Mouse (Mus musculus): ENCODE measurements around the gene Defb26. TPM values are rescaled to one million over a fixed set of nuclear protein-coding genes. Genes with fewer than 3 reads are reported as not detected.

Gene Defb26
- total RNA-seq, 2 experiments from 2014 or later = not detected

GRCm38 (mm10) chr2:152470973-152471372 is 40.5 kb downstream of the Defb26 start:
- peak; percentile 63 to 74 for DNase-seq (ENCODE audit: low spot score in 2 of 2)

- no peak for DNase-seq (ENCODE audit: low spot score in 2 of 2)
These were observed 46.8 kb downstream of the Defb26 start, which contains the start of gene Defb23 for GRCm38 (mm10) chr2:152464570-152465150. Gene Defb23, minus strand, starts transcription at chr2:152464620.

GRCm38 (mm10) chr2:152459241-152459640 is 52.3 kb downstream of the Defb26 start:
- DNase-seq (ENCODE audit: low spot score in 2 of 2) = no peak

Other genes with a start within 250 kb of the Defb26 start
- 10 to 100 TPM; 47.6 to 52.3 TPM for gene Tbc1d20, start 217.9 kb downstream of the Defb26 start, total RNA-seq (2021)
- 100 to 1,000 TPM; 101 to 102 TPM for gene Rbck1, start 179.0 kb downstream of the Defb26 start, total RNA-seq (2021)
- under 1 TPM; 0.30 to 0.58 TPM for gene Trib3, start 167.7 kb downstream of the Defb26 start, total RNA-seq (2021)
- gene Nrsn2, start 135.1 kb downstream of the Defb26 start, total RNA-seq (2021) = 10 to 100 TPM; 35.3 to 35.4 TPM
- 10 to 100 TPM; 37.5 to 38.1 TPM for gene Sox12, start 113.6 kb downstream of the Defb26 start, total RNA-seq (2021)
- 10 to 100 TPM in 1 of 2 experiments, 1 to 10 TPM in 1; 9.9 to 12.1 TPM for gene Zcchc3, start 96.7 kb downstream of the Defb26 start, total RNA-seq (2021)
- 1 to 10 TPM; 3.5 to 4.3 TPM for gene 6820408C15Rik, start 96.1 kb downstream of the Defb26 start, total RNA-seq (2021)
- gene Defb23, start 47.1 kb downstream of the Defb26 start, total RNA-seq (2021) = not detected
- gene Defb20, start 34.6 kb downstream of the Defb26 start, total RNA-seq (2021) = not detected
- gene Defb22, start 21.6 kb downstream of the Defb26 start, total RNA-seq (2021) = not detected
- not detected for gene Defb28, start 6.6 kb upstream of the Defb26 start, total RNA-seq (2021)
- gene Defb29, start 28.4 kb upstream of the Defb26 start, total RNA-seq (2021) = not detected
- gene Gm17416, start 57.6 kb upstream of the Defb26 start, total RNA-seq (2021) = not detected
- gene Defb21, start 61.1 kb upstream of the Defb26 start, total RNA-seq (2021) = not detected
- not detected for gene Defb19, start 68.6 kb upstream of the Defb26 start, total RNA-seq (2021)
- gene Defb45, start 87.7 kb upstream of the Defb26 start, total RNA-seq (2021) = not detected
- not detected for gene Defb36, start 92.6 kb upstream of the Defb26 start, total RNA-seq (2021)
- not detected for gene Defb25, start 111.4 kb upstream of the Defb26 start, total RNA-seq (2021)
- gene Rem1, start 115.3 kb upstream of the Defb26 start, total RNA-seq (2021) = under 1 TPM; 0.91 to 0.96 TPM
- gene H13, start 157.8 kb upstream of the Defb26 start, total RNA-seq (2021) = 100 to 1,000 TPM; 109 to 114 TPM
- 10 to 100 TPM; 25.3 to 25.7 TPM for gene Mcts2, start 175.3 kb upstream of the Defb26 start, total RNA-seq (2021)
- gene Id1, start 224.6 kb upstream of the Defb26 start, total RNA-seq (2021) = 10 to 100 TPM; 29.0 to 31.2 TPM
- 1 to 10 TPM; 2.1 to 2.5 TPM for gene Cox4i2, start 242.5 kb upstream of the Defb26 start, total RNA-seq (2021)